Mouse (Mus musculus): ENCODE data around the gene Svs5. TPM values are rescaled to one million over a fixed set of nuclear protein-coding genes. Genes with fewer than 3 reads are reported as not detected.
"Not testable (repeated sequence)": the region's sequence is repeated elsewhere in the genome, so short reads cannot be mapped to it uniquely, and the experiment has no call there.

Gene Svs5
- polyA plus RNA-seq (2014; fragmentation: Nextera tagmentation; extraction: Ambion mirVana) = not detected in 2 replicates

GRCm38 (mm10) chr2:164332440-164332839, at the start of gene Svs5:
Gene Svs5 (plus strand): TSS chr2:164332740.
- not testable (repeated sequence) for H3K36me3 ChIP-seq (ENCODE audit: control insufficient read depth, insufficient read depth, low read length); H3K4me2 ChIP-seq (replicated peaks; ENCODE audit: low read depth, low read length); H3K9me3 ChIP-seq (ENCODE audit: control insufficient read depth, low read length); H3K9ac ChIP-seq (ENCODE audit: low read depth, low read length); H3K4me3 ChIP-seq (ENCODE audit: low read length); H3K27ac ChIP-seq (ENCODE audit: low read depth, low read length); H3K27me3 ChIP-seq (ENCODE audit: control insufficient read depth, insufficient read depth, low read length); ATAC-seq (ENCODE audit: low FRiP score, low TSS enrichment); H3K4me1 ChIP-seq (ENCODE audit: control insufficient read depth, insufficient read depth, low read length)
- 80% methylated on average over 3 of the region's 3 CpGs for WGBS

GRCm38 (mm10) chr2:164288968-164289367, 43.6 kb upstream of the Svs5 start, which contains the start of gene Svs3a:
Gene Svs3a (plus strand): TSS chr2:164289268.
- H3K36me3 ChIP-seq (ENCODE audit: control insufficient read depth, insufficient read depth, low read length); H3K4me3 ChIP-seq (ENCODE audit: low read length); H3K27ac ChIP-seq (ENCODE audit: low read depth, low read length); H3K9ac ChIP-seq (ENCODE audit: low read depth, low read length); H3K4me2 ChIP-seq (replicated peaks; ENCODE audit: low read depth, low read length); H3K4me1 ChIP-seq (ENCODE audit: control insufficient read depth, insufficient read depth, low read length); H3K9me3 ChIP-seq (ENCODE audit: control insufficient read depth, low read length); H3K27me3 ChIP-seq (ENCODE audit: control insufficient read depth, insufficient read depth, low read length); ATAC-seq (ENCODE audit: low FRiP score, low TSS enrichment): not testable (repeated sequence)
- 73% methylated on average over 1 of the region's 1 CpGs for WGBS

DNA sequence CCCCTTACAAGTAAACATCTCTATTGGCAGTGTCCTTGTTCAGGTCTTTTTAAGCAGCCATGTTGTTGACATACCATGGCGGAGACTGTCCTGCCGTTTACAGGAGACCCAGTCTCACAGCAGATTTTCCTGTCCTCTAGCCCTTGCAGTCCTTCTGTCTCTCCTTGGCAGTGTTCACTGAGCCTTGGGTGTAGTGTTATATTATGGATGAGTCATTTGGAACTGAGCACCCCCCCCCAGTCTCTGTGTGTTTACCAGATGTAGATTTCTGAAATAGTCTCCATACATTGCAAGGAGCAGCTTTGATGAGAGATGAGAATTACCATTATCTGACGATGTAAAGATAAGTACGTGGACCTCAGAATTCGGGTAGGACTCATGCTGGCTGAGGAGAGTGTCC, 19.9 kb upstream of the Svs5 start:
- Histone ChIP-seq H3K4me3 (ENCODE audit: low read length) (no peak overlapping the region), H3K27me3 (ENCODE audit: control insufficient read depth, insufficient read depth, low read length) (no peaks in the 10 kb centered on the region), H3K4me1 (ENCODE audit: control insufficient read depth, insufficient read depth, low read length) (no peaks in the 10 kb centered on the region), H3K9me3 (ENCODE audit: control insufficient read depth, low read length) (no peaks in the 10 kb centered on the region), H3K27ac (ENCODE audit: low read depth, low read length) (no peak overlapping the region), H3K9ac (ENCODE audit: low read depth, low read length) (no peak overlapping the region), H3K36me3 (ENCODE audit: control insufficient read depth, insufficient read depth, low read length) (no peaks in the 10 kb centered on the region), H3K4me2 (replicated peaks; ENCODE audit: low read depth, low read length) (no peak overlapping the region)
- 87% methylated on average over 5 of the region's 5 CpGs for WGBS
- no peak for ATAC-seq (ENCODE audit: low FRiP score, low TSS enrichment)

GRCm38 (mm10) chr2:164315460-164315859, 17.1 kb upstream of the Svs5 start:
- not testable (repeated sequence) for H3K4me1 ChIP-seq (ENCODE audit: control insufficient read depth, insufficient read depth, low read length); H3K27ac ChIP-seq (ENCODE audit: low read depth, low read length); ATAC-seq (ENCODE audit: low FRiP score, low TSS enrichment)

GRCm38 (mm10) chr2:164316451-164316850, 16.1 kb upstream of the Svs5 start, which contains the start of gene Svs6:
Gene Svs6 (plus strand): TSS chr2:164316751.
- H3K4me1 ChIP-seq (ENCODE audit: control insufficient read depth, insufficient read depth, low read length); H3K27me3 ChIP-seq (ENCODE audit: control insufficient read depth, insufficient read depth, low read length); H3K9ac ChIP-seq (ENCODE audit: low read depth, low read length); H3K9me3 ChIP-seq (ENCODE audit: control insufficient read depth, low read length); H3K36me3 ChIP-seq (ENCODE audit: control insufficient read depth, insufficient read depth, low read length); H3K27ac ChIP-seq (ENCODE audit: low read depth, low read length); ATAC-seq (ENCODE audit: low FRiP score, low TSS enrichment); H3K4me2 ChIP-seq (replicated peaks; ENCODE audit: low read depth, low read length); H3K4me3 ChIP-seq (ENCODE audit: low read length): not testable (repeated sequence)
- 97% methylated on average over 1 of the region's 1 CpGs for WGBS

More at GRCm38 (mm10) chr2:164315460-164315859, 17.1 kb upstream of the Svs5 start:
- not testable (repeated sequence) for H3K9me3 ChIP-seq (ENCODE audit: control insufficient read depth, low read length); H3K4me2 ChIP-seq (replicated peaks; ENCODE audit: low read depth, low read length); H3K27me3 ChIP-seq (ENCODE audit: control insufficient read depth, insufficient read depth, low read length); H3K4me3 ChIP-seq (ENCODE audit: low read length); H3K9ac ChIP-seq (ENCODE audit: low read depth, low read length); H3K36me3 ChIP-seq (ENCODE audit: control insufficient read depth, insufficient read depth, low read length)

DNA sequence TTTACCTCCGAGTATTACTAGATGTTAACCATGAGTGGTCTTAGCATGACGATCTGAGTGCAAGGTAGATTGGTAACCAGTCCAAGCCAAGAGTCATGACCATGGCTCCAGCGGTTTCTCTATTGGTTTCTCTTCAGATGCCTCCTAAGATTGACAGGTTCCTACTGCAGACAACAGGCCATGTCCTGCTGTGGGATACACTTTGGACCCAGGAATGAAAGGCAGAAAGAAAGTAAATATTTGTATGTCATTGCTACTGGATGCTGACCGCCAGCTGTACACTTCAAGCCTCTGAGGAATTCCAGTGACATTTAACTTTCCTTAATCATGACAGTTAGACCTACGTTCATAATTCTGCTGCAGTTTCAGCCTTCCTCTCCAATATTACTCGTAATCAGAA, 11.6 kb upstream of the Svs5 start:
- no peaks in the 10 kb centered on the region for H3K36me3 ChIP-seq (ENCODE audit: control insufficient read depth, insufficient read depth, low read length)
- no peak overlapping the region for H3K4me2 ChIP-seq (replicated peaks; ENCODE audit: low read depth, low read length)
- H3K4me1 ChIP-seq (ENCODE audit: control insufficient read depth, insufficient read depth, low read length) = no peaks in the 10 kb centered on the region
- H3K27me3 ChIP-seq (ENCODE audit: control insufficient read depth, insufficient read depth, low read length) = no peaks in the 10 kb centered on the region
- WGBS = 88% methylated on average over 6 of the region's 6 CpGs
- H3K4me3 ChIP-seq (ENCODE audit: low read length) = no peak overlapping the region
- no peak overlapping the region for H3K9ac ChIP-seq (ENCODE audit: low read depth, low read length)
- ATAC-seq (ENCODE audit: low FRiP score, low TSS enrichment) = no peak
- H3K27ac ChIP-seq (ENCODE audit: low read depth, low read length) = no peak overlapping the region
- H3K9me3 ChIP-seq (ENCODE audit: control insufficient read depth, low read length) = no peaks in the 10 kb centered on the region; the same call in 1 of the 2 replicates

GRCm38 (mm10) chr2:164343732-164344131, 11.2 kb downstream of the Svs5 start:
- not testable (repeated sequence) for H3K9ac ChIP-seq (ENCODE audit: low read depth, low read length); H3K4me1 ChIP-seq (ENCODE audit: control insufficient read depth, insufficient read depth, low read length); H3K4me2 ChIP-seq (replicated peaks; ENCODE audit: low read depth, low read length); H3K27ac ChIP-seq (ENCODE audit: low read depth, low read length); H3K9me3 ChIP-seq (ENCODE audit: control insufficient read depth, low read length); ATAC-seq (ENCODE audit: low FRiP score, low TSS enrichment); H3K4me3 ChIP-seq (ENCODE audit: low read length); H3K36me3 ChIP-seq (ENCODE audit: control insufficient read depth, insufficient read depth, low read length); H3K27me3 ChIP-seq (ENCODE audit: control insufficient read depth, insufficient read depth, low read length)
- 82% methylated on average over 1 of the region's 1 CpGs for WGBS

DNA sequence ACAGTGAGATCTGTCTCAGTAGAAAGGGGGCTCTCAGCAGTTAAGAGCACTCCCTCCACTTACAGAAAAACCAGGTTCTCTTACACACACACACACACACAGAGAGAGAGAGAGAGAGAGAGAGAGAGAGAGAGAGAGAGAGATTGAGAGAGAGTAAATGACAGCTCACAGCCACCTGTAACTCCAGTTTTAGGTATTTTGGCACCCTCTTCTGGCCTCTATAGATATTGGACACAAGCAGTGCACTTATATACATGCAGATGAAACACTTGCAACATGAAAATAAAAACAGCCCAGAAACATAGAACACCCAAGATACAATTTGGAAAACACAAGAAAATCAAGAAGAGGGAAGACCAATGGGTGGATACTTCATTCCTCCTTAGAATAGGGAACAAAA, 15.2 kb downstream of the Svs5 start:
- not testable (repeated sequence) for H3K27ac ChIP-seq (ENCODE audit: low read depth, low read length); H3K4me2 ChIP-seq (replicated peaks; ENCODE audit: low read depth, low read length); H3K4me3 ChIP-seq (ENCODE audit: low read length); H3K36me3 ChIP-seq (ENCODE audit: control insufficient read depth, insufficient read depth, low read length); H3K9me3 ChIP-seq (ENCODE audit: control insufficient read depth, low read length); H3K9ac ChIP-seq (ENCODE audit: low read depth, low read length); H3K27me3 ChIP-seq (ENCODE audit: control insufficient read depth, insufficient read depth, low read length); H3K4me1 ChIP-seq (ENCODE audit: control insufficient read depth, insufficient read depth, low read length); ATAC-seq (ENCODE audit: low FRiP score, low TSS enrichment)

- no peaks in the 10 kb centered on the region for H3K27me3 ChIP-seq (ENCODE audit: control insufficient read depth, insufficient read depth, low read length)
- no peak overlapping the region for H3K9ac ChIP-seq (ENCODE audit: low read depth, low read length)
- 91% methylated on average over 3 of the region's 3 CpGs for WGBS
- H3K4me1 ChIP-seq (ENCODE audit: control insufficient read depth, insufficient read depth, low read length) = no peaks in the 10 kb centered on the region
- no peak overlapping the region for H3K4me2 ChIP-seq (replicated peaks; ENCODE audit: low read depth, low read length)
- no peaks in the 10 kb centered on the region for H3K36me3 ChIP-seq (ENCODE audit: control insufficient read depth, insufficient read depth, low read length)
- H3K27ac ChIP-seq (ENCODE audit: low read depth, low read length) = no peak overlapping the region
- no peak overlapping the region for H3K4me3 ChIP-seq (ENCODE audit: low read length)
- H3K9me3 ChIP-seq (ENCODE audit: control insufficient read depth, low read length) = no peaks in the 10 kb centered on the region
- no peak for ATAC-seq (ENCODE audit: low FRiP score, low TSS enrichment)
Measured at GRCm38 (mm10) chr2:164348980-164349379, 16.4 kb downstream of the Svs5 start.

GRCm38 (mm10) chr2:164352697-164353096, 20.2 kb downstream of the Svs5 start:
- H3K9me3 ChIP-seq (ENCODE audit: control insufficient read depth, low read length) = no peaks in the 10 kb centered on the region
- H3K4me3 ChIP-seq (ENCODE audit: low read length) = no peak overlapping the region
- no peaks in the 10 kb centered on the region for H3K4me1 ChIP-seq (ENCODE audit: control insufficient read depth, insufficient read depth, low read length)
- no peaks in the 10 kb centered on the region for H3K27me3 ChIP-seq (ENCODE audit: control insufficient read depth, insufficient read depth, low read length)
- no peak for ATAC-seq (ENCODE audit: low FRiP score, low TSS enrichment)
- H3K9ac ChIP-seq (ENCODE audit: low read depth, low read length) = no peak overlapping the region
- H3K27ac ChIP-seq (ENCODE audit: low read depth, low read length) = no peak overlapping the region
- H3K4me2 ChIP-seq (replicated peaks; ENCODE audit: low read depth, low read length) = no peak overlapping the region
- 92% methylated on average over 3 of the region's 3 CpGs for WGBS
- no peaks in the 10 kb centered on the region for H3K36me3 ChIP-seq (ENCODE audit: control insufficient read depth, insufficient read depth, low read length)
